Mouse (Mus musculus) layer of hippocampus, postnatal 14 days (tissue): ENCODE data around the gene Dlgap3. TPM values are rescaled to one million over a fixed set of nuclear protein-coding genes. Genes with fewer than 3 reads are reported as not detected.

Experiments used
- DNase-seq, 2 experiments: peaks; one replicate each; pipeline ENCODE4 v3.0.0; 2021 to 2022; ENCODE audit warnings: low spot score in 2 of 2, mixed read lengths in 1 of 2
- total RNA-seq, 2 experiments: library from RNA; stranded (reverse); gene quantifications; 2 replicates each; pipeline ENCODE4 v1.2.3; 2021

Dlgap3 gene
- total RNA-seq, 2 experiments from 2014 or later, result 283 TPM

DNA sequence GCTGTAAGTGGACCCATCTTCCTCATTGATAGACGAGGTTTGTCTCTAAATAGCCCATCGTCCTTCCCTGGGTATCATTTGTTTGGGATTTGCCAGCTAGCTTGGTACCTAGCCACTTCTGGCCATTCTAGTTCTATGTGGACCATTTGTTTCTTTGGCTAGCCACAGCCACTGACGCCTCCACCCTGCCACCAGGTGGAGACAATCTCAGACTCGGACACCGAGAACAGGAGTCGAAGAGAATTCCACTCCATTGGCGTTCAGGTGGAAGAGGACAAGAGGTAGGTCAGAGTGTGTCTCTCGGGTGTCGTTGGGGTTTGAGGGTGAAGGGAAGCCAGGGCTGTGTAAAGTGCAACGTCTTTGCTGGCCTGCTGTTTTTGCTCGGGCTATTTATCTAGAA is 46.1 kb downstream of the Dlgap3 start:
- no peak for DNase-seq

DNA sequence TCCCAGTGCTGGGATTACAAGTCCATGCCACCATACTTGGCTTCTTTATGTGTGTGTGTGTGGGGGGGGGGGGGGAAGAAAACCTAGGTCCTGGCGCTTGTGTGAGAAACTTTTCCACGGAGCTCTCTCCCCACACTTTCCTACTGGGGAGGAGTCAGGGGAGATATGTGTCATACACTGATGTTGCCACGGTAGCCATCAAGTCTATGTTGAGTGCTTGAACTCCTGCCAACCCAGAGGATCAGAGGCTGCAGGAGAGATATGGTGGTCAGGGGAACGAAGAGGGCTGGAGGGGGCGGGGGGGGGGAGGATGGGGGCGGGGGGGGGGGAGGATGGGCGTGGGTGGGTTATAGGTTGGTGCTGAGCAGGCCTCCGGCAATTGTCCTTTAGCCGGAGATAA is 46.8 kb downstream of the Dlgap3 start:
- DNase-seq, result no peak

DNA sequence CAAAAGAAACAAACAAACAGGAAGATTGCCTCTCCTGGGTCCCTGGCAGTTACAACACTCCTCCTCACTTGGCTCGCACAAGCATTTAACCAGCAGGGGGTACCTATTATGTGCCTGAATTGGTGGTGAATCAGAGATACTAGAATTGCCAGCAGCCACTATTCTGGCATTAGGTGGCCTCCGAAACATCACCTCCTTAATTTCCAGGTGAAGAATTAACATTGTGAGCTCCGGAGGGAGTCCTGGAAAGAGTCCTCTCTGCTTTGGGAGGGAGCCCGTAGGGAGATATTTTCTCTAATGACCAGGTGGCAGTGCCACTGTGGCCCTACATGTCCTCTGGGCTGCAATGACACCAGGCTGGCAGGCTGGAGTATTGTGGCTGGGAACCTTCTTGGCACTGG is 47.2 kb downstream of the Dlgap3 start:
- no peak for DNase-seq

DNA sequence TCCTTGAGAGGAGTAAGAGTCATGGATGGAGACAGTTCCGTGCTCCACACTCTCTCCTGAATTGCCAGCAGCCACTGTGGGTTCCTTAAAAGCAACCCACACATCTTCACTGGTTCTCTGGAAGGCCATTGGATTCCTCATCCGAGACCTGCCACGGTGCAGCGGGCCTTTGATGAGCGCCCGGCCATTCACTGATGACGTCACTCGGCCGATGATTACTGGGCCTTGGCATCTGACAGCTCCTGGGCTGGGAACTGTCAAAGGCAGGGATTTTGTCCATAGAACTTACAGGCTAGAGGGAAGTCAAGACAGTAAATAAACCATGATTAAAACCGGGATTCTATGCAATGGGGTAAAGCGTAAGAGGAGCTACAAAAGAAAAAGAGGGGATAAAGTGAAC is 48.0 kb downstream of the Dlgap3 start:
- DNase-seq, result no peak

DNA sequence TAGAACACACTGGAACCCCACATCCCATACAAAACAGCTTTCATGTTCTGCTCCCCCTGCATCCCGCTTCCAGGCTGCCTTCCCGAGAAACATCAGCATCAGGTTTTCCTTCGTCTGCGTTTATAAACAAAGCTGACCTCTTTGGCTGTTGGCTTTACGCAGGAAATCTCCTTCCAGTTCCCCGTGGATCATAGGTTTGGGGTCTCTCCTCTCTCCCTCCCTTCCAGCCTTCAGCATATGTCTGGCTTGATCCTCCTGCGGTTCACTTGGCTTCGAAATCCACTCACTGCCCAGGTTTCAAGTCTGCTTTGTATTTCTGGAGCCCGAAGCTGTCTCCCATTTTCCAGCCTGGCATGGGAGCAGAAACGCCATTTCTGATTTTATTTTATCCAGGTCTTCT is 54.3 kb downstream of the Dlgap3 start:
- DNase-seq, result no peak

DNA sequence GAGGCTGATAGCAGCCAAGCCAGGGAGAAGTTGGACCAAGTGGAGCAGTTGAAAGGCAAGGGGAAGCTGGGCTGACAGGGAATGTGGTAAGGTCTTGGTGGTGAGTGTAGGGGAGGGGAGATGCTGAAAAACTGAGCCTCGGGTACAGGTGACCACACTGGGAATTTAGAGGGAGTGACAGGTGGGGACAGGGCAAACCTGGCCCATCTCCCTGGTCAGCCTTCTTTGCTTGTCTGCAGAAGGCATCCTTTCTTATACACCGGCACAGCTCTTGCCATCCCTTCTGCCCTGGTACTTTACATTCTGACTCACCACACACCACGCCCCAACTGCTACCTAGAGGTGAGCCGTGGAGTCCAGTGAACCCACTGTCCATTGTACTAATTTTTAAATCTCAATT is 54.8 kb downstream of the Dlgap3 start:
- no peak for DNase-seq

DNA sequence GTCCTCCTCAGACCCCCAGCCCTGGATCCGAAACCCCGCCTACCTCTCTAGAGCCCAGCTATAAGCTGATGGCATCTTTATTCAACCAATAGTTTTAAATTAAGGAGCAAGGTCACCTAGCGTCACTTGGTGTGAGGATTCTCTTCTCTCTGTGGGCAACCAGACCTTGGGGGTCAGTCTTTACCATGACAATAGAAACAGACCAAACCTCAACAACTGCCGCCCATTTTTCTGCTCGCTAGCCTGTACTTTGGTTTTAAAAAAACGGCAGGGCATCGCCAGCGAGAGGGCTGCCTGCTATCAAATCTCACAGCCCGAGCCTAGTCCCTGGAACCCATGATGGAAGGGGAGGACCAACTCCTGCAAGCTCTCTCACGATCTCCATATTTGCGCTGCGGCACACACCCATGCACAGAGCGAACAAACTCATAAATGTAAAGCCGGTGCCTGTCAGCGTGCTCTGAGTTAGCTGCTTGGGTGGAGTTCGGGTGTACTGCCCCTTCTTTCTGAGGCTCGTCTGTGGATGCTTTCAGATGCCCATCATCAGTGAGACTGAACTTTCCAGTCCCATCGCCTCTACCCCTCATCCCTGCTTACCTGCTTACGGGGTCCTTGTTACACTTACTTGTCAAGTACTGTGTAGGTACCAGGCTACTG is 55.6 kb downstream of the Dlgap3 start:
- no peak for DNase-seq

DNA sequence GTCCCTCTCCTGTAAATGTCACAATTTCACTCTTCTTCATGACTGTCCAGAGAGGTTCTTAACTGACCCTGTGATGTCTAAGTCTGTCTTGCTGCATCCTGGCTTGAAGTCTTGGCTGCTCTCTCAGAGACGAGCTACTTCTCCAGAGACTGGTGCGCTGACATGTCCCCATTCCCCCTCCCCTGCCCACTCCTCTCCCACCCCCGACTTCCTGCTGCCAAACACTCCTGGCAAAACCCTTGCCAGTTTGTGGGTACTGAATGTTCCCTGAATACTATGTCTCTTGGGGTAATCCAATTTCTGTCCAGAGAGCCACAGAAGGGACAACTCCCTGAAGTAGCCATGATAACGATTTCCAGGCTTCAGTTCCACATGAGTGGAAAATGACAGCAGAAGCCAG is 57.1 kb downstream of the Dlgap3 start:
- DNase-seq, result no peak

DNA sequence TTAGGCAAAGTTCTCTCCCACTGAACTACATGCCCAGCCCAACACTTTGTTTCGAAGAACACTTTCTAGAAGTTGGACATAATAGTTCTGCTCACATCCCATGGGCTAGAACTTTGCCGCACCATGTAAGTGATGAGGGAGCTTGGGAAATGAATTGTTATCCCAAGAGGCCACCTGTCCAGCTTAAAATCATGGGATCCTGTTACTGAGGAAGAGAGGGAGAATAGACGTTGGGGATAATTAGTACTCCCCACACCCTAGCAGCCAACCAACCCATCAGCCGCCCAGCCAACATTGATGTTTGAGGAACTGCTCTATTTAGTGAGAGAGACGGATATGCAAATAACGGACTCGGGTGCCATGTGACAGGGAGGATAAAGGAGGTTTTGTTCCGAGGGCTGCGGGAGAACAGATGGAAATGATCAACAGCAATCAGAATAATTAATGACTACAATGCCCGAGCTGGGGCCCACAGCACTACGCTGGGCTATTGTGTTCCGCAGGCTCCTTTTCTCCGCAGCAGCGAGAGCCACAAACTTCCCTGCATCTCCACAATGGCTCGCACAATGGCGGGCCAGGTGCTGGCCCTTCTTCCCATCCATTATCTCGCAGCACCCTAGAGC is 58.2 kb downstream of the Dlgap3 start:
- peak in 1 of 2 experiments; percentile 51 for DNase-seq

DNA sequence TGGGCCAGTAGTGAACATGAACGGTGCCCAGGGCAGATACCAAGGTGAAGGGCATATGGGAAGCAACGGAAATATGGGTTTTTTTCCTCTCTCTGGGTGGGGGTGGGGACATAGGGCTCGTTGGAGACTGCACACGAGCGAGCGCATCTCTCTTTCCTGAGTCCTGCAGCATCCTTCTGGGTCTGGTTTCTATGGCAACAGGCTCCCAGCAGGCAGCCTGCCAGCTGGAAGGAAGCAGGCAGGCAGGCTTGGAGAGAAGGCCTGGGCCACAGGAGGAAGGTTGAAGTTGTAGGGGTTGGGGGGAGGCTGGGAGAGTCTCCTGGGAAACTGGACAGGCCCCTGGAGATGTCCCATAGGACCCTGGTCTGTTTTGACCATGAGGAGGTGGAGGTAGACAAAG is 63.0 kb downstream of the Dlgap3 start:
- peak; percentile 73 to 86 for DNase-seq

DNA sequence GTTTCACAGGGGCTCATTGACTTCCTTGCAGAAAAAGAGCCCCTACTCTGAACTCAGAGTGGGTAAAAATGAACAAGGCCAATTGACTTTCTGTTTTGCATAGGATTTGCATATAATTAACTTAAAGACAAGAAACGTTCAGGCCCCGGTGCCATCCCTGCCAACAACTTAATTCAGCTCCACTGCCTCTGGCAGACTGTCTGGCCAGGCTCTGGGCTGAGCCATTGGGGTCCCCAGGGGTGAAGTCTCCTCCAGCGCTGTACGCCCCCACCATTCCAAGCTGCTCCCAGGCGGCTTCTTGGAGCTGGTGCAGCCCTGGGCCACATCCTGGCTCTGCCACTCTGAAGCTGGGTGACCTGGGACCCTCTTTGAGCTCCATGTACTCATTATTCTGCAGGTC is 63.5 kb downstream of the Dlgap3 start:
- no peak for DNase-seq

DNA sequence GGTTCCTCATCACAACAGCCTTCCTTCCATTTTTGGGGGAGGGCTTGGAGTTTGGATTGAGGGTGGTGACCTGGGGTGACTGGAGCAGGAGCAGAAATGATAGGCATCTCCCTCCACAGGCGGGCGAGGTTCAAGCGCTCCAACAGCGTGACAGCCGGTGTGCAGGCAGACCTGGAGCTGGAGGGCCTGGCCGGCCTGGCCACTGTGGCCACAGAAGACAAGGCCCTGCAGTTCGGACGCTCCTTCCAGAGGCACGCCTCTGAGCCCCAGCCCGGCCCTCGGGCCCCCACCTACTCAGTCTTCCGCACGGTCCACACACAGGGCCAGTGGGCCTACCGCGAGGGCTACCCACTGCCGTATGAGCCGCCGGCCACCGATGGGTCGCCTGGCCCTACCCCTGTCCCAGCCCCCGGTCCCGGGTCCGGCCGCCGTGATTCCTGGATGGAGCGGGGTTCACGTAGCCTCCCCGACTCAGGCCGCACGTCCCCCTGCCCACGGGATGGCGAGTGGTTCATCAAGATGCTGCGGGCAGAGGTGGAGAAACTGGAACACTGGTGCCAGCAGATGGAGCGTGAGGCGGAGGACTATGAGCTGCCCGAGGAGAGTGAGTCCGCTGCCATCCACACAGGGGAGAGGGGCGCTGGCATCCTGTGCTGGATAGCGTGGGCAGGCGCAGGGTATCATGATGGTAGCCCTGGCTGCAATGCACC is 64.6 kb downstream of the Dlgap3 start:
- DNase-seq, result no peak

DNA sequence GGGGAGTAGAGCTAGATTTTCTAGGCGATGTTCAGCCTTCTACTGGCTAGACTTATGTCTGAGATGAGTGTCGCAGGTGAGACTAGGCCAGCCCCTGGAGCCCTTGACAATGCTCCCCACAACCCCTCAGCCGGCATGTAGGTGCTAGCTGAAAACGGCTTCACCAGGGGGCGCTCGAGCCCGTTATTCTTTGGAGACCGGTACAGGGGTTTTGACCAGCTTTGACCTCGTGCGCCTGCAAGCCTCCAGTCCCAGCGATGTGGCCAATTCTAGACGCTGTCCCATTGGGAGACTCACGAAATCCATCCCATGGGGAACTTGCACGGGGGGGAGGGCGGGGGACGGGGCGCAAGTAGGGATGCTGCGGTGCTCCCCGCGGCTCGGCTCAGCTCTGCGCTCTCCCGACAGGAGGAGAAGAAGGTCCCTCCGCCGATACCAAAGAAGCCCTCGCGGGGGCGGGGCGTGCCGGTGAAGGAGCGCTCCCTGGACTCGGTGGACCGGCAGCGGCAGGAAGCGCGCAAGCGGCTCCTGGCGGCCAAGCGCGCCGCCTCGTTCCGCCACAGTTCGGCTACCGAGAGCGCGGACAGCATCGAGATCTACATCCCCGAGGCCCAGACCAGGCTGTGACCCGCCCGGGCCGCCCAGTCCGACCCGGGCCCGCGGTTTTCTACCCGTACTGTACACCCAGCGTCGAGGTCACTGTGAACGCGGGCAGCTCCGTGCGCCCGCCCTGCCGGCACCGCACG is 66.9 kb downstream of the Dlgap3 start:
- DNase-seq, result peak; percentile 80 to 85

DNA sequence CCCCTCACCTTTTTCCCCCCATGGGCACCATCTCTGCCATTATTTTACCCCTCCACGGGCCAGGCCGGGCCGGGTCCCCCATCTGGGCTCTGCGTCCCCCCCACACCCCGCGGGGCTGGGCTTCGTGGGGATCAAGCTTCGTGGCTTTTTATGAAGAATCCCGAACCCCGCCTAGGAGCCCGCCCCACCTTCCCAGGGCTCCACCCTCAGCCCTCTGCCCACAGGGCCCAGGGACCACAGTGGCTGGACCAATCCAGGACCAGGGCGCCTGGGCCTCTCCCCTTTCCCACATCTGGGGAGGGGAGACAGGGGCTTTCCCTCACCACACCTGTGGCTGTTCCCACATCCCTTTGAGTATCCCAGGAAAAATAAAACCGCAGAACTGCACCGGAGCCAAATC is 67.6 kb downstream of the Dlgap3 start:
- DNase-seq, result no peak

DNA sequence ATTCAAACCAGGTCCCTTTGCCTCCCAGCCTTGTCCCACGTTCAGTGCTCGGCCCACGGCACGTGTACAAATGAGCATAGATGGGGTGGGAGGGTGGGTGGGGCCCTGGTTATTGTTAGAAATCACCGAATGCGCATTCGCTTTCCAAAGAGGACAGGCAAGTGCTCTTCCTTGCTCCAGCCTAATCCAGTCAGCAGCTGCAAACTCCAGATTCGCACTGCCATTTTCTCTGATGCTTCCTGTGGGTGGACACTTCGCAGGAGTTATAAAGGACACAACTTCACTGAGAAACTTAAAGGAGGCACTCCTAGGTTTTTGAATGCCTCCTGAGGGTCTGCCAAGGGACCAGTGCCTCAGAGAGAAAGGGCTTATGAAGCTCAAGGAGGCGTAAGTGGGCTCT is 68.3 kb downstream of the Dlgap3 start:
- DNase-seq, result no peak

DNA sequence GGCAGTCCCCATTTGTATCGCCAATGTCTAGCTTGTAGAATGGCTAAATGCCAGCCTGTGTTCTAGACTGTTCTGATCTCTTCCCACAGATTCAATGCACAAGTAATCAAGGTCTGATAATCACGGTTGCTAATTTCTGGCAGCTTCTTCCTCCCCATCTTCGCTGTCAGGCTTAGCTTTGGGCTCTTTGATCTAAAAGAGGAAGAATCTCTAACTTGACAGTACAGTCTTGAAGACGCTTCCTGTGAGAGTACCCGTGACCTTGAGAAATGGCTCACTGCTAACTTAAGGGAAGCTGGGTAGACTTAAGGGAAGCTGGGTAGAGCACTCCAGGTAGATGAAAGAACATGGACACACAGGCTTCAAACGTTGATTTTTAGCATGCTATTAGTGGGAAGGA is 73.7 kb downstream of the Dlgap3 start:
- DNase-seq, result no peak

DNA sequence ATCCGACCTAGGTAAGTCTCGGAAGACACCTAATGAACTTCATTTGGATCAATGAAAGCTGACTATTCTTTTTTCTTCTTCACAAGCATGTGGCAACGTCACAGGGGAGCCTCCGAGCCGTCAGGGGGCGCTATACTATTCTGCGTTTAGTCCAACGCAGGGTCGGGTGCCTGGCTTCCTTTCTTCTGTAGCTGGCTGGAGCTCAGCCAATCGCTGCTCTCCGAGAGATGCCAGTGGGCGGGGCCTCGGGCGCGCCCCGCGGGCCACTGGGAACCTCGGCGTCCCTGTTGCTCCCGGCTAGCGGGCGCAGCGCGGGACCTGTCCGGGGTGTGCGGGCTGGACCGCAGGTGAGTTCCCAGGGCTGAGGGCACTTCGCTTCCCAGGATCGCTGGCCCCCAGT is 74.5 kb downstream of the Dlgap3 start, which contains the start of gene Smim12:
Smim12 (plus strand) TSS at position 233 of the 400 bp plus-strand sequence.
- peak; percentile 99 for DNase-seq

DNA sequence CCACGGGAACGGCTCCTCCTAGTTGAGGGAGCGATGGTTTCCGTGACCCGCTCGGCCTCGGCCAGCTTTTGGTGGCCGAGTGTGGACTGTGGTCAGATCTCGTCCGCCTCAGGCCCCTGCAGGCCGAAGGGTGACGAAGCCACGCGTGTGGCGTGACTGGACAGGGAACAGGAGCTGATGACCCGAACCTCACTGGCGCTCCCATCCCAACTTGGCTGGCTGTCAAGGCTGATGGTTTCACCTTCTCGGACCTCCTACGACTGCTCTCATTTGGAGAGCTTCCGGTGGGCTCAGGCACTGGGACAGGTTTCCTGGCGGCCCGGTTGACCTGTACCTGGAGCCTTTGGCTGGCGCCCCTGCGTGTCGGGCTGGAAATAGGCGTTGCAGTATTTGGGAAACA is 74.9 kb downstream of the Dlgap3 start:
- no peak for DNase-seq

DNA sequence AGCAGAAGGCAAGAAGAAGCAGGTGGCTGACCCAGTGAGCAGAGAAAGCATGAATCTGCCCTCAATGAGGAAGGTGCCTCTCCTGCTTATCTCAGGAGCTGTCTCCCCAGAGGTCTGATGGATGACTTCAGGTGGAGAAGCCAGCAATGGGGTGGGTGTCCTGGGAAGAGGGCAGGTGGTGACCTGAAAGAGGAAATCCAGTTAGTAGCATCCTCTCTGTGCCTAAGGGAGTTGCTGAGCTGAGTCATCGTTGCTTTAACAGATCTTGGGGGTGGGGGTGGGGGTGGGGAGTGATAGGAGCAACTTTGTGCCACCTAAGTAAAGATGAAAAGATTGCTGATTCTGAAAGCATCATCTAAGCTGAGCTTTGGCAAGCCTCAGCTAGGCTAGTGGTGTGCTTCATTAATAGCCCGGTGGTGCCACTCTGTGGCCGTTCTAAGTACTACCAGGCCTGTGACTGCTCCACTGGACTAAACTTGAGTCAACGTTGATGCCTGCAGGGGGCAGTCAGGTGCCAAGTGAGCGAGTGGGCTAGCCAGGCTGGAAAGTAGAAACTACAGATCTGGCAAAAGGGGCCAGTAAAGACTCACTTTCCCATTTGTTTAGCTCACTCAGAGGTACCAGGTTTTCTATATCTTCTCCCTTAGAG is 80.8 kb downstream of the Dlgap3 start:
- DNase-seq, result peak; percentile 98

DNA sequence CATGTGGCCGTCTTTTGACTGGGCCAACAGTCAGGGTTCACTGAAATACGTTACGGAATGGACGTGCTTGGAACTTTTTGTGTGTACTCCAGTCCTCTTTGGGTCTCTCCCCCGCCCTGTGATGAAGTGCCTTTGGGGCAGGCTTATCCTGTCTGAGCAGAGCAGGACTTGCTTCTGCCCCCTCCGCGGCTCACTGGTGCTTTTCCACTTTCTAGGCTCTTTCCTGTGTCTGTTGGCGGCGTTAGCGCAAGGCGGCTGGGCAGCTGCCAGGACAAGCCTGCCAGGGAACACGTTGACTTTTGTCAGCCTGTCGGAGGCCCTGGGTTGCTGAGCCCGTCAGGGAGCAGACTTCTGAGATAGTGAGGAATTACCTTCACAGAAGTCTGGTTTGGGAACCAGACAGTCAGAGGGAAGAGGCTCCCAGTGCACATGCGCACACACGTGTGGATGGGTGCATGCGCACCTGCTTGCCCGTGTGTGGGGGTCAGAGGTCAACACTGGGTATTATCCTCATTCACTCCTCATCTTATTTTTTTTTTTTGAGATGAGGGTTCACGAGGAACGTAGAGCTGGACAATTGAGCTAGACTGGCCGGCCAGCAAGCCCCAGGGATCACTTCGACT is 83.1 kb downstream of the Dlgap3 start:
- DNase-seq, result peak in 1 of 2 experiments; percentile 68

DNA sequence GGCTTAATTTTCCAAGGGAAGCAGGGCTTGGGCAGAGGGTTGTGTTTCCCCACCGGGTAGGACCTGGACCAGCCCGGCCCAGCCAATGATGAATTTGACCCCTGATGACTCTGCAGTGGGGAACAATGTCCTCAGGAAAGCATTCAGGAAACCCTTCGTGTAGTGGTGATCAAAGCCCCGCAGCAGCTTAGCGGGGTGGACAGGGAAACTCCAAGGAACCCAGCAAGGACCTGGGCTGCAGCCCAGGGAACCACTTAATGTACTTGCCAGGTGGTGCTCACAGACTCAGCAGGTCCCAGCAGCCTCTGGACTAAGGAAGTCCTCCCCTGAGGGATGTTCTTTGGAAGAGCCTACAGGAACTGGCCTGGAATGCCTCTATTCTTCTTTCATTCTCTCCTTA is 87.7 kb downstream of the Dlgap3 start:
- DNase-seq, result no peak
